Mouse (Mus musculus): ENCODE results near the gene Dmac2. TPM values are rescaled to one million over a fixed set of nuclear protein-coding genes. Genes with fewer than 3 reads are reported as not detected.
A peak's percentile ranks its signal among the peaks of the same experiment; 100 is the strongest.

The Dmac2 gene
- polyA plus RNA-seq, 1 experiment from 2014 or later, result 22.4 TPM

- ATAC-seq (ENCODE audit: insufficient read depth, low FRiP score, low TSS enrichment) (no peak), DNase-seq (ENCODE audit: low spot score) (no peak)
- H3K9ac ChIP-seq (ENCODE audit: low read length), result no peak overlapping the region
- no peaks in the 10 kb centered on the region for H3K27me3 ChIP-seq (ENCODE audit: control insufficient read depth, insufficient read depth, low read length)
- no peaks in the 10 kb centered on the region for H3K4me1 ChIP-seq (ENCODE audit: control insufficient read depth, insufficient read depth, low read length)
- H3K4me3 ChIP-seq (ENCODE audit: low read depth, low read length), result no peak overlapping the region
- H3K36me3 ChIP-seq (ENCODE audit: control insufficient read depth, insufficient read depth, low read length), result no peaks in the 10 kb centered on the region
- no peaks in the 10 kb centered on the region for H3K9me3 ChIP-seq (ENCODE audit: control insufficient read depth, low read length)
- H3K4me2 ChIP-seq (ENCODE audit: low read depth), result no peak overlapping the region
- no peak overlapping the region for H3K27ac ChIP-seq (ENCODE audit: low read depth, low read length)
- 85% methylated on average over 5 of the region's 5 CpGs for WGBS
Observed at GRCm38 (mm10) chr7:25584651-25585050, 34.6 kb upstream of the Dmac2 start.

GRCm38 (mm10) chr7:25585351-25586204 lies 33.6 kb upstream of the Dmac2 start:
- no peak for DNase-seq (ENCODE audit: low spot score)
- Histone ChIP-seq H3K9ac (ENCODE audit: low read length) (no peak overlapping the region), H3K9me3 (ENCODE audit: control insufficient read depth, low read length) (no peaks in the 10 kb centered on the region), H3K4me3 (ENCODE audit: low read depth, low read length) (no peak overlapping the region), H3K4me2 (ENCODE audit: low read depth) (no peak overlapping the region), H3K27ac (ENCODE audit: low read depth, low read length) (no peak overlapping the region), H3K4me1 (ENCODE audit: control insufficient read depth, insufficient read depth, low read length) (no peaks in the 10 kb centered on the region), H3K27me3 (ENCODE audit: control insufficient read depth, insufficient read depth, low read length) (no peaks in the 10 kb centered on the region), H3K36me3 (ENCODE audit: control insufficient read depth, insufficient read depth, low read length) (no peaks in the 10 kb centered on the region)
- 83% methylated on average over 9 of the region's 9 CpGs for WGBS
- ATAC-seq (ENCODE audit: insufficient read depth, low FRiP score, low TSS enrichment), result no peak

- 82% methylated on average over 2 of the region's 2 CpGs for WGBS
- DNase-seq (ENCODE audit: low spot score), result no peak
Observed at GRCm38 (mm10) chr7:25591226-25591625, 28.0 kb upstream of the Dmac2 start.

GRCm38 (mm10) chr7:25593859-25594258 lies 25.4 kb upstream of the Dmac2 start:
- H3K9me3 ChIP-seq (ENCODE audit: control insufficient read depth, low read length), result no peaks in the 10 kb centered on the region
- H3K36me3 ChIP-seq (ENCODE audit: control insufficient read depth, insufficient read depth, low read length), result no peaks in the 10 kb centered on the region
- ATAC-seq (ENCODE audit: insufficient read depth, low FRiP score, low TSS enrichment) (no peak), DNase-seq (ENCODE audit: low spot score) (no peak)
- H3K9ac ChIP-seq (ENCODE audit: low read length), result no peak overlapping the region
- no peak overlapping the region for H3K4me3 ChIP-seq (ENCODE audit: low read depth, low read length)
- H3K27ac ChIP-seq (ENCODE audit: low read depth, low read length), result no peak overlapping the region
- 88% methylated on average over 3 of the region's 3 CpGs for WGBS
- no peak overlapping the region for H3K4me2 ChIP-seq (ENCODE audit: low read depth)
- no peaks in the 10 kb centered on the region for H3K27me3 ChIP-seq (ENCODE audit: control insufficient read depth, insufficient read depth, low read length)
- no peaks in the 10 kb centered on the region for H3K4me1 ChIP-seq (ENCODE audit: control insufficient read depth, insufficient read depth, low read length)

More at GRCm38 (mm10) chr7:25591226-25591625, 28.0 kb upstream of the Dmac2 start:
- Histone ChIP-seq H3K4me2 (ENCODE audit: low read depth) (no peak overlapping the region), H3K9ac (ENCODE audit: low read length) (no peak overlapping the region), H3K27ac (ENCODE audit: low read depth, low read length) (no peak overlapping the region), H3K4me1 (ENCODE audit: control insufficient read depth, insufficient read depth, low read length) (no peaks in the 10 kb centered on the region), H3K4me3 (ENCODE audit: low read depth, low read length) (no peak overlapping the region), H3K9me3 (ENCODE audit: control insufficient read depth, low read length) (no peaks in the 10 kb centered on the region), H3K27me3 (ENCODE audit: control insufficient read depth, insufficient read depth, low read length) (no peaks in the 10 kb centered on the region), H3K36me3 (ENCODE audit: control insufficient read depth, insufficient read depth, low read length) (no peaks in the 10 kb centered on the region)
- ATAC-seq (ENCODE audit: insufficient read depth, low FRiP score, low TSS enrichment), result no peak

GRCm38 (mm10) chr7:25599663-25600062 lies 19.6 kb upstream of the Dmac2 start:
- H3K4me1 ChIP-seq (ENCODE audit: control insufficient read depth, insufficient read depth, low read length), result no peaks in the 10 kb centered on the region
- ATAC-seq (ENCODE audit: insufficient read depth, low FRiP score, low TSS enrichment), result no peak
- H3K9ac ChIP-seq (ENCODE audit: low read length), result no peak overlapping the region
- no peaks in the 10 kb centered on the region for H3K27me3 ChIP-seq (ENCODE audit: control insufficient read depth, insufficient read depth, low read length)
- peak; percentile 78 for DNase-seq (ENCODE audit: low spot score)
- 12% methylated on average over 10 of the region's 10 CpGs for WGBS
- H3K4me3 ChIP-seq (ENCODE audit: low read depth, low read length), result no peak overlapping the region
- no peaks in the 10 kb centered on the region for H3K36me3 ChIP-seq (ENCODE audit: control insufficient read depth, insufficient read depth, low read length)
- no peak overlapping the region for H3K27ac ChIP-seq (ENCODE audit: low read depth, low read length)
- H3K9me3 ChIP-seq (ENCODE audit: control insufficient read depth, low read length), result no peaks in the 10 kb centered on the region
- H3K4me2 ChIP-seq (ENCODE audit: low read depth), result no peak overlapping the region

GRCm38 (mm10) chr7:25600666-25601065 lies 18.5 kb upstream of the Dmac2 start:
- Histone ChIP-seq H3K4me3 (ENCODE audit: low read depth, low read length) (no peak overlapping the region), H3K9ac (ENCODE audit: low read length) (no peak overlapping the region), H3K27ac (ENCODE audit: low read depth, low read length) (no peak overlapping the region), H3K27me3 (ENCODE audit: control insufficient read depth, insufficient read depth, low read length) (no peaks in the 10 kb centered on the region), H3K4me1 (ENCODE audit: control insufficient read depth, insufficient read depth, low read length) (no peaks in the 10 kb centered on the region), H3K36me3 (ENCODE audit: control insufficient read depth, insufficient read depth, low read length) (no peaks in the 10 kb centered on the region), H3K9me3 (ENCODE audit: control insufficient read depth, low read length) (no peaks in the 10 kb centered on the region), H3K4me2 (ENCODE audit: low read depth) (no peak overlapping the region)
- 86% methylated on average over 11 of the region's 11 CpGs for WGBS
- ATAC-seq (ENCODE audit: insufficient read depth, low FRiP score, low TSS enrichment), result no peak
- DNase-seq (ENCODE audit: low spot score), result no peak

GRCm38 (mm10) chr7:25601346-25601745 lies 17.9 kb upstream of the Dmac2 start:
- H3K36me3 ChIP-seq (ENCODE audit: control insufficient read depth, insufficient read depth, low read length), result no peaks in the 10 kb centered on the region
- no peak overlapping the region for H3K9ac ChIP-seq (ENCODE audit: low read length)
- ATAC-seq (ENCODE audit: insufficient read depth, low FRiP score, low TSS enrichment) (no peak), DNase-seq (ENCODE audit: low spot score) (no peak)
- H3K9me3 ChIP-seq (ENCODE audit: control insufficient read depth, low read length), result no peaks in the 10 kb centered on the region
- no peak overlapping the region for H3K27ac ChIP-seq (ENCODE audit: low read depth, low read length)
- no peaks in the 10 kb centered on the region for H3K27me3 ChIP-seq (ENCODE audit: control insufficient read depth, insufficient read depth, low read length)
- H3K4me2 ChIP-seq (ENCODE audit: low read depth), result no peak overlapping the region
- WGBS, result 90% methylated on average over 16 of the region's 16 CpGs
- H3K4me3 ChIP-seq (ENCODE audit: low read depth, low read length), result no peak overlapping the region
- no peaks in the 10 kb centered on the region for H3K4me1 ChIP-seq (ENCODE audit: control insufficient read depth, insufficient read depth, low read length)

GRCm38 (mm10) chr7:25606625-25607063 lies 12.6 kb upstream of the Dmac2 start:
- WGBS, result 82% methylated on average over 4 of the region's 4 CpGs
- no peak for ATAC-seq (ENCODE audit: insufficient read depth, low FRiP score, low TSS enrichment)

GRCm38 (mm10) chr7:25607196-25607595 lies 12.0 kb upstream of the Dmac2 start:
- H3K4me3 ChIP-seq (ENCODE audit: low read depth, low read length), result no peak overlapping the region
- H3K27me3 ChIP-seq (ENCODE audit: control insufficient read depth, insufficient read depth, low read length), result no peaks in the 10 kb centered on the region
- H3K9ac ChIP-seq (ENCODE audit: low read length), result no peak overlapping the region
- 91% methylated on average over 2 of the region's 2 CpGs for WGBS
- H3K4me2 ChIP-seq (ENCODE audit: low read depth), result no peak overlapping the region
- no peaks in the 10 kb centered on the region for H3K36me3 ChIP-seq (ENCODE audit: control insufficient read depth, insufficient read depth, low read length)
- DNase-seq (ENCODE audit: low spot score), result no peak
- H3K9me3 ChIP-seq (ENCODE audit: control insufficient read depth, low read length), result no peaks in the 10 kb centered on the region
- no peaks in the 10 kb centered on the region for H3K4me1 ChIP-seq (ENCODE audit: control insufficient read depth, insufficient read depth, low read length)
- no peak overlapping the region for H3K27ac ChIP-seq (ENCODE audit: low read depth, low read length)
- ATAC-seq (ENCODE audit: insufficient read depth, low FRiP score, low TSS enrichment), result no peak

More at GRCm38 (mm10) chr7:25606625-25607063, 12.6 kb upstream of the Dmac2 start:
- Histone ChIP-seq H3K4me3 (ENCODE audit: low read depth, low read length) (no peak overlapping the region), H3K4me1 (ENCODE audit: control insufficient read depth, insufficient read depth, low read length) (no peaks in the 10 kb centered on the region), H3K36me3 (ENCODE audit: control insufficient read depth, insufficient read depth, low read length) (no peaks in the 10 kb centered on the region), H3K27ac (ENCODE audit: low read depth, low read length) (no peak overlapping the region), H3K27me3 (ENCODE audit: control insufficient read depth, insufficient read depth, low read length) (no peaks in the 10 kb centered on the region), H3K4me2 (ENCODE audit: low read depth) (no peak overlapping the region), H3K9me3 (ENCODE audit: control insufficient read depth, low read length) (no peaks in the 10 kb centered on the region), H3K9ac (ENCODE audit: low read length) (no peak overlapping the region)
- DNase-seq (ENCODE audit: low spot score), result no peak
